Mouse (Mus musculus) lung, embryonic 16.5 days (tissue): ENCODE measurements at regions not wholly inside any gene's neighbourhood (a gene's known extent, or its start where the extent isn't known, plus 50 kb on each side); places are given as distances from the start of the nearest gene placed in this dataset.
"Not testable (repeated sequence)": the region's sequence is repeated elsewhere in the genome, so short reads cannot be mapped to it uniquely, and the experiment has no call there.

Experiments used
- ATAC-seq: fragments of 200-750 bp; cut with Nextera tagmentation; 2 replicates; pipeline ENCODE4 v1.8.0; 2017; ENCODE audit warnings: low read depth, mild to moderate bottlenecking, moderate library complexity
- H3K27ac ChIP-seq: fragments of 300-500 bp; sonication (generic); 2 replicates; pipeline ENCODE4 v1.5.1; 2014; ENCODE audit warnings: mild to moderate bottlenecking, control low read depth, low read length
- H3K27me3 ChIP-seq: fragments of 300-500 bp; sonication (generic); 2 replicates; pipeline ENCODE4 v1.6.1; 2014; ENCODE audit warnings: low read depth, low read length, mixed read lengths; ENCODE audit not compliant: control insufficient read depth, insufficient read depth
- H3K36me3 ChIP-seq: fragments of 300-500 bp; sonication (generic); 2 replicates; pipeline ENCODE4 v1.6.1; 2014; ENCODE audit warnings: low read length; ENCODE audit not compliant: control insufficient read depth, insufficient read depth
- H3K4me1 ChIP-seq: fragments of 300-500 bp; sonication (generic); replicated peaks from 2 replicates; pipeline ENCODE4 v1.6.1; 2014; ENCODE audit warnings: low read length, mixed read lengths; ENCODE audit not compliant: control insufficient read depth, insufficient read depth
- H3K4me2 ChIP-seq: fragments of 300-500 bp; sonication (generic); 2 replicates; pipeline ENCODE4 v1.6.1; 2014; ENCODE audit warnings: low read depth, low read length, control low read depth
- H3K4me3 ChIP-seq: fragments of 300-500 bp; sonication (generic); 2 replicates; pipeline ENCODE4 v1.5.1; 2014; ENCODE audit warnings: mild to moderate bottlenecking, low read length, control low read depth
- H3K9ac ChIP-seq: fragments of 300-500 bp; sonication (generic); 2 replicates; pipeline ENCODE4 v1.6.1; 2014; ENCODE audit warnings: low read length, control low read depth
- H3K9me3 ChIP-seq: fragments of 300-500 bp; sonication (generic); 2 replicates; pipeline ENCODE4 v1.6.1; 2016; ENCODE audit warnings: low read length; ENCODE audit not compliant: control insufficient read depth
- WGBS: fragments of 180-500 bp; shearing (Covaris S2); extraction: QIAGEN DNeasy Blood & Tissue Kit; methylation state at CpG from one replicate; pipeline ENCODE4 v1.1.7; 2014; 5-methylcytosine and 5-hydroxymethylcytosine counted together

- Histone ChIP-seq H3K9ac (no peak overlapping the region), H3K27me3 (no peaks in the 10 kb centered on the region), H3K4me3 (no peak overlapping the region), H3K27ac (no peak overlapping the region), H3K9me3 (no peaks in the 10 kb centered on the region), H3K4me1 (peaks cover 4% of the 10 kb centered on the region), H3K4me2 (no peak overlapping the region), H3K36me3 (no peaks in the 10 kb centered on the region)
- 83% methylated on average over 10 of the region's 10 CpGs for WGBS
- no peak for ATAC-seq
Observed at GRCm38 (mm10) chr14:76941474-76942212, 94.9 kb upstream of the Ccdc122 start.

- H3K27ac ChIP-seq = no peak overlapping the region
- no peak overlapping the region for H3K9ac ChIP-seq
- ATAC-seq = no peak
- H3K27me3 ChIP-seq = no peaks in the 10 kb centered on the region
- H3K36me3 ChIP-seq = no peaks in the 10 kb centered on the region
- H3K4me3 ChIP-seq = no peak overlapping the region
- H3K4me2 ChIP-seq = no peak overlapping the region
- no peaks in the 10 kb centered on the region for H3K9me3 ChIP-seq
- H3K4me1 ChIP-seq = peaks cover 3% of the 10 kb centered on the region; the same call in 1 of the 2 replicates
- 85% methylated on average over 4 of the region's 4 CpGs for WGBS
Observed at GRCm38 (mm10) chr14:76940507-76940906, 96.1 kb upstream of the Ccdc122 start.

- WGBS = 66% methylated on average over 1 of the region's 1 CpGs
- no peak for ATAC-seq
- H3K9me3 ChIP-seq = no peaks in the 10 kb centered on the region
- peaks cover 3% of the 10 kb centered on the region; the same call in 1 of the 2 replicates for H3K4me1 ChIP-seq
- no peak overlapping the region for H3K9ac ChIP-seq
- no peak overlapping the region for H3K4me2 ChIP-seq
- H3K27ac ChIP-seq = no peak overlapping the region
- H3K4me3 ChIP-seq = no peak overlapping the region
- no peaks in the 10 kb centered on the region for H3K36me3 ChIP-seq
- no peaks in the 10 kb centered on the region for H3K27me3 ChIP-seq
Observed at GRCm38 (mm10) chr14:76936671-76937070, 99.9 kb upstream of the Ccdc122 start.

- H3K36me3 ChIP-seq, H3K27me3 ChIP-seq, ATAC-seq, H3K27ac ChIP-seq, H3K4me3 ChIP-seq, H3K4me1 ChIP-seq, H3K4me2 ChIP-seq, H3K9me3 ChIP-seq, H3K9ac ChIP-seq: not testable (repeated sequence)
- WGBS = 54% methylated on average over 4 of the region's 4 CpGs
Observed at GRCm38 (mm10) chr14:76936051-76936450, 100.5 kb upstream of the Ccdc122 start.

GRCm38 (mm10) chr14:76935453-76935852, 101.1 kb upstream of the Ccdc122 start:
- WGBS = 69% methylated on average over 2 of the region's 2 CpGs
- Histone ChIP-seq H3K4me2 (no peak overlapping the region), H3K4me3 (no peak overlapping the region), H3K27me3 (no peaks in the 10 kb centered on the region), H3K4me1 (peaks cover 8% of the 10 kb centered on the region), H3K27ac (no peak overlapping the region), H3K9ac (no peak overlapping the region), H3K36me3 (no peaks in the 10 kb centered on the region), H3K9me3 (no peaks in the 10 kb centered on the region)
- ATAC-seq = no peak

- Histone ChIP-seq H3K4me2 (no peak overlapping the region), H3K9ac (no peak overlapping the region), H3K9me3 (no peaks in the 10 kb centered on the region), H3K27me3 (no peaks in the 10 kb centered on the region), H3K4me1 (peaks cover 8% of the 10 kb centered on the region), H3K27ac (no peak overlapping the region), H3K4me3 (no peak overlapping the region), H3K36me3 (no peaks in the 10 kb centered on the region)
- WGBS = 86% methylated on average over 6 of the region's 6 CpGs
- no peak for ATAC-seq
Observed at GRCm38 (mm10) chr14:76932890-76933289, 103.7 kb upstream of the Ccdc122 start.

- Histone ChIP-seq H3K4me1 (peaks cover 6% of the 10 kb centered on the region; the same call in 1 of the 2 replicates), H3K27me3 (no peaks in the 10 kb centered on the region), H3K27ac (peak overlapping the region; percentile 60), H3K4me3 (no peak overlapping the region), H3K9ac (no peak overlapping the region), H3K4me2 (no peak overlapping the region), H3K36me3 (no peaks in the 10 kb centered on the region), H3K9me3 (no peaks in the 10 kb centered on the region)
- peak; percentile 80 for ATAC-seq
- WGBS = 46% methylated on average over 1 of the region's 1 CpGs
Observed at GRCm38 (mm10) chr14:76931398-76931797, 105.2 kb upstream of the Ccdc122 start.

- no peak overlapping the region for H3K4me3 ChIP-seq
- no peaks in the 10 kb centered on the region for H3K27me3 ChIP-seq
- no peak overlapping the region for H3K27ac ChIP-seq
- WGBS = 62% methylated on average over 3 of the region's 3 CpGs
- no peaks in the 10 kb centered on the region for H3K36me3 ChIP-seq
- peaks cover 6% of the 10 kb centered on the region; the same call in 1 of the 2 replicates for H3K4me1 ChIP-seq
- no peak overlapping the region for H3K9ac ChIP-seq
- H3K9me3 ChIP-seq = no peaks in the 10 kb centered on the region
- no peak overlapping the region for H3K4me2 ChIP-seq
- no peak for ATAC-seq
Observed at GRCm38 (mm10) chr14:76929562-76929961, 107.0 kb upstream of the Ccdc122 start.

GRCm38 (mm10) chr14:76928706-76929105, 107.9 kb upstream of the Ccdc122 start:
- WGBS = 96% methylated on average over 3 of the region's 3 CpGs
- Histone ChIP-seq H3K36me3 (no peaks in the 10 kb centered on the region), H3K27ac (no peak overlapping the region), H3K9me3 (no peaks in the 10 kb centered on the region), H3K4me3 (no peak overlapping the region), H3K27me3 (no peaks in the 10 kb centered on the region), H3K4me2 (no peak overlapping the region), H3K9ac (no peak overlapping the region), H3K4me1 (peaks cover 6% of the 10 kb centered on the region; the same call in 1 of the 2 replicates)
- ATAC-seq = no peak
